Mouse (Mus musculus) gastrocnemius, postnatal 36 days (tissue): ENCODE results near the gene Ctdsp2. TPM values are rescaled to one million over a fixed set of nuclear protein-coding genes. Genes with fewer than 3 reads are reported as not detected.

ENCODE experiments used
- DNase-seq, 2 experiments: peaks; one replicate each; pipeline ENCODE4 v3.0.0; 2022
- intact Hi-C: fragments of 180-260 bp; cut with DNase I; formaldehyde crosslinking; loops from one replicate; pipeline ENCODE4 v1.15.1; 2025
- total RNA-seq, 2 experiments: library from RNA; stranded (reverse); gene quantifications; 2 replicates each; pipeline ENCODE4 v1.2.3; 2021

Ctdsp2 gene
- total RNA-seq, 2 experiments from 2014 or later: 83.2 to 103 TPM

DNA sequence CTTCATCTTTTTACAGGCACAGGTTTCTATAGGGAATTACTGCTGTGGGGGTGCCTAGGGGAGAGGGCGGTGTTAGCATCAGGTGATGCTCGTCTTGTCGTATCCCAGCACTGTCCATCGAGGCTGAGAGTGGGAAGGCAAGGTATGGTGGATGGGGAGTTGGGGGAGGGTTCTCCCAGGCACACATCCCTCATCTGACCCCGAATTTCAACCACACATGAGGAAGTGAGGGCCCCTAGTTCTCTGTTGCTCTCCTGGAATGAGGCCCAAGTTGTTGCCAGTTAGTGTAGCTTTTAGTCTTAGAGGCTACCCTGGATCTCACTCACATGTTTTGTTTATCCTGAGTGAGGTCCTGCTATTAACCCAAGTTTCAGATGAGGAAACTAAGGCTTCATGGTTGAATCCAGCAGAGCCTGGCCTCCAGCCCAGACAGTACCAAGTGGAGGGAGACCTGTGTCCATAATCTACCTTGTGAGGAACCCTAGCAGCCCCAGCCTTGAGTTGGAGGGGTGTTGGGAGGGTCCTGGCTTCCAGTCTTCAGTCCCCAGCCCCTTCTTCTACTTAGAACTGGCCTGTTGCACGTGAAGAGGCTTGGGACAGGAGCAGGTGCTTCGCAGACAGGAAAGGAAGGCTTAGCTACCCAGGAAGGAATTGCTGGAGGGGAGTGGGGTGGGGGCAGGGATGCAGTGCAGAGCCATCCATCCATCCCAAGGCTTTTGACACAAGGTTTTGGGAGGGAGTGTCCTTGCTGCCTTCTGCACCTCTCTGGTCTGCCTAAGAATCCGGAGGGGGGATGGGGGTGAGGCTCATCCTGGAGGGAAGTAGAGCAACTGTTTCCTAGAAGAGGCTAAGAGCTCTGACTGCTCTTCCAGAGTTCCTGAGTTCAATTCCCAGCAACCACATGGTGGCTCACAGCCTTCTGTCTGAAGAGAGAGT lies 8.9 kb downstream of the Ctdsp2 start:
- no peak for DNase-seq
- intact Hi-C loops: no loop called here

DNA sequence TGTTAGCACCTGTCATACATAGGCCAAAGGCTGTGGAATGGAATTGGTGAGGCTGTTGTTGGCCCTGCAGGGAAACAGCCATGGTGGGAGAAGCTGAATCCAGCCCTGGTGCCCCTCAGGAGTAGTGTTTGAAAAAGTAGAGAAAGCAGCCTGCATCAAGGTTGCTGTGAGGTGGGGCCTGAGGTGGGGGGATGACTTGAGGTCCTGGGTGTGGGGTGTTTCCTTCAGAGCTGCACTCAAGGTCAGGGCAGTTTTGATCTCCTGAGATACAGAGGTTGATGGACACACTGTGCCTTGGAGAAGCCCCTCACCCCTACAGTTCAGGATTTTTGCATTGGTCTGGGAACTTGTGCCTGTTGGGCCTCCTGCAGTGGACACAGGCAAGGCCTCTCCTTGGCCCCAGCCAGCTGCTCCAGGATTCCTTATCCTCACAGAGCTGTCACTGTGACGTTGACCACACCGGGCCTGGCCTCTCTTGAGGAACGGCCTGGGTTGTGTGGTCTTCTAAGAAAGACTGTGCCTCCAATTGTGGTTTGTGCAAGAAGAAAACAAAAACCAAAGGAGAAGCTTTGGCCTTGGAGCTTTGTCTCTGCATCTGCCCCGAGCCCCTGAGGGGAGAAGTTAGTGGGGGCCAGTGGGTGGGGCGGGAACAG lies 10.1 kb downstream of the Ctdsp2 start:
- intact Hi-C loops: no loop called here
- DNase-seq: no peak

DNA sequence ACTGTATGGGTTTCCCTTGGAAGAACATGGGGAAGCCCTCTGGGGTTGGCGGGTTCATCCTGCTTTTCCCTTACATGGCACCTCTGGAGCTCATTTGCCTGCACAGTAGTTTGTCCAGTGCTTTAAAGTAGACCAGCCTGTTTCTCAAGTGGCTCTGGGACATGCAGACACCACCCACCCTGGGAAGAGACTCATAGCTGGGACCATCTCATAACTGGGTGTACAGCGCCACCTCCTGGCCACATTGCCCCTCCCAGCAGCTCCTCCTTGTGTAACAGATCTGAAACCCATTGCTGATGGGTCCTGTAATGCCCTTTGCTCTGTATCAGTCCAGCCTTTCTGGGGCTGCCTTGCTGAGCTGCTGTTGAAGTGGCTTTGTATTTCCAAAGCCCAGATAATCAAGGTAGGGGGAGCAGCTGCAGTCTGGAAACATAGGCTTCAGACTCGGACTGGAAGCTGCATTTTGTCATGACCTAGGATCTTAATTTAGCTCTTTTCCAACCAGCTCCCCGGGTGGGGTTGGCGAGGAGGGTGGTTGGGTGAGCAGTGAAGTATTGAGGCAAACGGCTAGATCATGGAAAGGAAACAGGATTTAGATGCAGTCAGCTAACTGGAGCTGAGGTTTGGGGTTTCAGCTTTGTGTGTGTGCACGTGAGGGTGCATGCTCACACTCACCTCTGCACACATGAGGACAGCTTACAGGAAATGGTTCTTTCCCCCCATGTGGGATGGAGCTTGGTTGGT lies 12.0 kb downstream of the Ctdsp2 start:
- DNase-seq: peak; percentile 85 to 86
- intact Hi-C loops: loop anchor here (1.0 to 5.0 kb wide), 3 partner anchors 42 to 71 kb away; partner anchors contain the start of gene Tsfm

DNA sequence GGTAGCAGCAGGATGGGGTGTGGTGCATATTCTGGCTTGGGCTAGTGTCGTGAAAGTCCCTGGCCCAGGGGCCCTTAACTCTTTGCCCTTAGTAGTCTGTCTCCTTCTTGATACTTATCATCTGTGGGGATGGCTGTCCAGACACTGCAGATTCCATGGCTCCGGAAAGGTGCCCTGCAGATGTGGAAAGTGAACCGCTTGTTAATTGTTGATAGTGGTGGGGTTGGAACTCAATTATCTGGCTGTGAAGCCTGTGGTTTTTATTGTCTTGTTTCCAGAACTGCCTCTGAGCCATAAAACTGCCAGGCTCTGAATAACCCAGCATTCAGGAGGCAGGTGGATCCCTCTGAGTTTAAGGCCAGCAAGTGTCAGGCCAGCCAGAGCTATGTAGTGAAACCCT lies 13.2 kb downstream of the Ctdsp2 start:
- intact Hi-C loops: loop anchor here (2.0 to 5.0 kb wide), 2 partner anchors 41 to 63 kb away; partner anchors contain the start of gene Tsfm
- DNase-seq: no peak

DNA sequence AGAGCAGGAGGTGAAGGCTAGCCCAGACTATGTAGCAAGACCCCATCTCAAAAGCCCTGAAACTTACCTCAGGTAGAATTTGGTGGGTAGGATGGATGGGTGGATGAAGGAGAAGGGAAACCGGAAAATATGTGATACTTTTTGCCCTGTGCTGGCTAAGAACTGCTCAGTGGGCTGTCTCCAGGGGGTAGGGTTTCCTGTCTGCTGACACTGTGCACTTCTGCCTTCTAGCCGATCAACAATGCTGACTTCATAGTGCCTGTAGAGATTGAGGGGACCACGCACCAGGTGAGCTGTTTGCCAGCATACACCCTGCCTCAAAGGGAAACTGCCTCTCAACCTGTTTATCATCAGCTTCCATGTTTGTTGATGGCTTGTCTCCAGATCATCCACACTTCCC lies 15.1 kb downstream of the Ctdsp2 start:
- no peak for DNase-seq
- intact Hi-C loops: loop anchor here (5.0 kb wide), 1 partner anchor 39 kb away; the partner anchor contains the start of gene Tsfm

DNA sequence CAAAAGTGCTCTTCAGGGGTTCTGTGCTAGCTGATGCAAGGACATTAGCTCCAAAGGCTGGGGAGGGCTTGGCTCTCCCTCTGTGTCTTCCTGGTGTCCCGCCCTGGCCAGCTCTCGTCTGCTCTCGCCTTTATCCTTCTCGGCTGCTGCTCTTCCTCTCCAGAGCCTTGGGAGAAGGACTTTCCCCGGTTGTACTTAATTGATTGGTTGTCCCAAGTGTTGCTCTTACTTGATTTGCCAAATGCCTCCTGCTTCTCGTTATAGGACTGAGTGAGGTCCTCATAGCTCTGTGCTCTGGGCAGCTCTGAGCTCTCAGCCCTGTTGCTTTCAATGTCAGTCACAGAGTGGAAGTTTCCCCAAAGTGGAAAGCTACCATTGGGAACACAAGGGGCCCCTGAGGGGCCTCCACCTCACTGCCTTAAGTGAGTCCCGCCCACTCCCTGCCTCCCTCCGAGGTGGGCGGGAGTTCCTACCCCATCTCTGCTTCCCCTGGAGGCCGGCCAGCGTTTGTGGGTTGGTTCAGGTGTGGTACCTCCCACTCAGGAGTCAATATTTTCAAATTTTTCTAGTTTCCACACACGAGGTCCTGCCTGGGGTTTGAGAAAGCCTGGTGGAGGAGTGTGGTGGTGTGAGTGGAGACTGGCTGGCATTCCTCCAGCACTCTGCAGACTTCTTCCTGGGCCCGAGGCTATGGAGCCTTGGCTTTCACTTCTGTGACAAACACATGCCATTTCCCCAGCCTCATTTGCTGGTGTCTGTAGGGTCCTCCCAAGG lies 19.0 kb downstream of the Ctdsp2 start:
- intact Hi-C loops: no loop called here
- no peak for DNase-seq

DNA sequence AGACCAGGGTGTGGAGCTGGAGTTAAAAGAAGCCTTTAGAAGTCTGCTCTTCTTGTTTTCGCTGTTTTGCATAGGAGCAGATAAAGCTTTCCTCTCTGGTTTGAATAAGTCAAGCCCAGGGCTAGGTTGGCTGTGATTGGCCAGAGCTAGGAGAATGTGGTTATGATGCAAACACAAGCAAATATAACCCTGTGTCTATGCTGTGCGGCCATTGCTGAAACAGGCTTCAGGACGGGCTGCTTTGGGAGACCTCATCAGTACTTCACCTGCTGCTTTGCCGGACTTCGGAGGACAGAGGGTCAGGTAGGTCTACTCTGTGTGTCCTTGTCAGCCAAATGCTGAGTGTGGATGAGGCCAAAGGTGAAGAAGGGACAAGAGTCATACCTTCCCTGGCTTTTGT lies 22.0 kb downstream of the Ctdsp2 start, which contains the start of gene Avil:
Avil (plus strand) TSS at position 181 of the 400 bp plus-strand sequence.
- intact Hi-C loops: no loop called here
- no peak for DNase-seq

DNA sequence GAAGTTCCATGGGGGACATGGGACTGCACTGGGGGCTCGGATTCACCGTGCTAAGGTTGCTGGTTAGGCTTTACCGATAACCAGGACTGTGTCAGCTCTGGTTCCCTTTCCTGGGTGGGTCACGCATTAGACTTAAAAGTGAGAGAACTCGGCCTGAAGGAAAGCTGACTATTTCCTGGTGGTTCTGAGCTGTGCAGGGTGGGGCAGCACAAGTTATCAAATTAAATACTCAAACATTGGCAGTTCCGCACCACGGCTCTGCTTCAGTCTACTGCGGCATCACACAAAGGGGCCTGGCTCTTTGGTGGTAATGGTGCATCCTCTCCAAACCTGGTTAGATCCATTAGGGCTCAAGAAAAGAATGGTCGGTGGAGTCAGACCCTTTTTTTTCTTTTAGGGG lies 22.8 kb downstream of the Ctdsp2 start:
- no peak for DNase-seq
- intact Hi-C loops: no loop called here

DNA sequence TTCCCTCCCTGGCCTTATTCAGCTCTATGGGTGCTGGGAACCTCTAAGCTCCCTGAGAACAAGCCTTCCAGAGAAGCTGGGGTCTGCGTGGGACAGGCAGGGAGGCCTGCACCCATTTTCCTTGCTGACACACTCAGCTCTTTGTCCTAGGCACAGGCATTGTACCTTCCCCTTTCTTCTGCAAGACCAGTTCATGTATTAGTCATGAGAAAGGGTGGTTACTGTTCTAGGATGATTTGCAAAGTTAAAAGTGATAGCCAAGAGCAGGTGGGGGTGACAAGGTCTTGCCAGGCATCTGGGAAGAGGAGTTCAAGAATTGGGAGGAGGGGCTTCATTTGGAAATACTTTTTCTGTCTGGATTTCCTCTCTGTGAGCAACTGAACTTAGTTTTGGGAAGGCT lies 23.5 kb downstream of the Ctdsp2 start:
- no peak for DNase-seq

DNA sequence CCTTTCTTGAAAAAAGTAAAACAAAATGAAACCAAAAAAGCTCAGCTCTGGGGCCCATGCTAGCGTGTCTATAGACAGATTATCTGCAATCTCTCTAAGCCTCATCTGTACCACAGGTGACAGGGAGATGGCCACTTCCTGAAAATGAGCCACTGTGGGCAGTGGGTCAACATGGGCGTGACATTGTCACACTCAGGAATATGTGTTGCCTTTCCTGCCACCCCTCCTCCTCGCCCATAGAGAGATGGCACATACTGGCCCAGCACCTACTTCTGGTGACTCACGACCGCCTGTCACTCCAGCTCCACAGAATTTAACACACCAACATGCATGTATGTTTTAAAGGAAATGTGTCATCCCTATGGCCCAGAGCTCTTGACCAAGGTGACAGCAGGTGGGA lies 24.2 kb downstream of the Ctdsp2 start:
- intact Hi-C loops: no loop called here
- no peak for DNase-seq

More for the DNA sequence above, 23.5 kb downstream of the Ctdsp2 start:
- intact Hi-C loops: no loop called here

DNA sequence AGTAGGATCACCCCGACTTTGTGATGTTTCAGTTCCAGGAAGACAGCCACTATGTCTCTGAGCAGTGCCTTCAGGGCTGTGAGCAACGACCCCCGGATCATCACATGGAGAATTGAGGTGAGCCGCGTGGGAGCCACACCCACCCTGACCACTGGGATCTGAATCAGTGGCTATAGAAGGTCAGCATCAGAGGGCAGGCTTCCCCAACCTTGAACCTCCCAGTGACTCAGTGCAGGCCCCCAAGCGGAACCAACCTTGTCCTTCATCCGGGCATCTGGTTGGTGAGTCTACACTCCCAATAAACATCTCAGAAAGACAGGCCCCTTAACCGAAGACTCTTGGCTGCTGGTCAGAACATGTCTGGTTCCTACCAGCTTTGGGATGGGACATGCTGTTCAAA lies 24.8 kb downstream of the Ctdsp2 start:
- DNase-seq: no peak
- intact Hi-C loops: no loop called here

DNA sequence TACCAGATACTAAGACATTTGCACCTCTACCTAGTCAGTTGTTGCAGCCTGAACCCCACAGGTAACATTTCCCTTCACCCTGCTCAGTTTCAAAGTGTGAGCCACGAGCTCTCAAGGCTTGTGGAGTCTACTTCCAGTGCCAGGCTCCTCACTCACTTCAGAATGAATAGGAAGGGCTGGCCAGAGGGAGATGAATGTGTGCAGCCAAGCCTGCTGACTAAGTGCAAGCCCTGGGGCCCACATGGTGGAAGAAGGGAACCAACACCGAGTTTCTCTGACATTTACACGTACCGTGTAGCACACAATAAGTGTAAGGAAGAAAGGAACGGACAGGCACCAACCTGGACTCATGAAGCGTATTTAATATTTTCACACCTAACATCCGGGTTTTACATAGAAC lies 25.3 kb downstream of the Ctdsp2 start:
- DNase-seq: no peak
- intact Hi-C loops: no loop called here

DNA sequence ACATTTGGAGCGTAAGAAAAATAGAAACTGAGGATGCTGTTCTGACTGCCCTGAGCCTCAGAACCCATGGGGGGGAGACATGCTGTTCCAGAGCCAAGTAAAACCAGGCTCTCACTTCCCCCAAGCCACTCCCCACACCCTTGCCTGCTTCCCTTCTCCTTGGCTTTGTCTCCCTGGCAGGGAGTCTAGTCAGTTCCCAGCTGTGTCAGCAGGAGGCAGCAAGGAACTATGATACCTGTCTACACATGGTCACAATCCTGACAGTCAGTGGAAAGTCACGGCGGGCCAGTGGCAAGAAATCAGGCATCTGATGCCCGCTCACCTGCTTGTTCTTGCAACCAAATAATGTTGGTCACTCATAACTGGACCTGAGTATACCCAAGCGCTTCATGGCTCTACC lies 38.0 kb downstream of the Ctdsp2 start:
- DNase-seq: peak in 1 of 2 experiments; percentile 24
- intact Hi-C loops: no loop called here

DNA sequence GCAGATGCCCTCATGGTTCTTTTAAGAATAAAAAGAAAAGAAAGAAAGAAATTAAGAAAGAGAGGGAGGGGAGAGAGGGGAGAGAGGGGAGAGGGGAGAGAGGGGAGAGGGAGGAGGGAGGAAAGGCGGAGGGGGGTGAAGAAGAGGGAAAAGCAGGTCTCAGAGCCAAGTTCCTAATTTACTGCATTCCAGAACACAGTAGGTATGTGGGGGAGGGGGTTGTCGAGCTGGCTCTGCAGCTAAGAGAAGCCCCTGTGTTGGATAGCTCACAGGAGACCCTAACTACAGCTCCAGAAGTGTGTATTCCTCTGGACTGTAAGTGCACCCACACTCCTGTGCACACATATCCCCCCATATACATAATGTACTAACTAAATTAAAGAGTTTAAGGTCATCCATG lies 38.6 kb downstream of the Ctdsp2 start:
- intact Hi-C loops: no loop called here
- DNase-seq: no peak

DNA sequence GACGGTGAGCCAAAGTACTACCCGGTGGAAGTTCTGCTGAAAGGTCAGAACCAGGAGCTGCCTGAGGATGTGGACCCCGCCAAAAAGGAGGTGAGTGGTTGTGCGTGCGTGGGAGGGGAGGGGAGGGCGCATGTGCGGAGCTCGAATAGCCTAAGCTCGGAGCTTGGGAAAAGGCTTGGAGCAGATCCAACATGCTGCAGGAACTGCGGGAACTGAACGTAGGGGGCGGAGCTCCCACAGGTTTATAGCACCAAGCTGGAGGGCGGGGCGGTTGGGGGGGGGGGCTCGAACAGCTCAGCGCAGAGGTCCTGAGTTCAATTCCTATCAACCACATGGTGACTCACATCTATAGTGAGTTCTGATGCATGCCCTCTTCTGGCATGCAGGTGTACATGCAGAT lies 39.9 kb downstream of the Ctdsp2 start:
- no peak for DNase-seq

DNA sequence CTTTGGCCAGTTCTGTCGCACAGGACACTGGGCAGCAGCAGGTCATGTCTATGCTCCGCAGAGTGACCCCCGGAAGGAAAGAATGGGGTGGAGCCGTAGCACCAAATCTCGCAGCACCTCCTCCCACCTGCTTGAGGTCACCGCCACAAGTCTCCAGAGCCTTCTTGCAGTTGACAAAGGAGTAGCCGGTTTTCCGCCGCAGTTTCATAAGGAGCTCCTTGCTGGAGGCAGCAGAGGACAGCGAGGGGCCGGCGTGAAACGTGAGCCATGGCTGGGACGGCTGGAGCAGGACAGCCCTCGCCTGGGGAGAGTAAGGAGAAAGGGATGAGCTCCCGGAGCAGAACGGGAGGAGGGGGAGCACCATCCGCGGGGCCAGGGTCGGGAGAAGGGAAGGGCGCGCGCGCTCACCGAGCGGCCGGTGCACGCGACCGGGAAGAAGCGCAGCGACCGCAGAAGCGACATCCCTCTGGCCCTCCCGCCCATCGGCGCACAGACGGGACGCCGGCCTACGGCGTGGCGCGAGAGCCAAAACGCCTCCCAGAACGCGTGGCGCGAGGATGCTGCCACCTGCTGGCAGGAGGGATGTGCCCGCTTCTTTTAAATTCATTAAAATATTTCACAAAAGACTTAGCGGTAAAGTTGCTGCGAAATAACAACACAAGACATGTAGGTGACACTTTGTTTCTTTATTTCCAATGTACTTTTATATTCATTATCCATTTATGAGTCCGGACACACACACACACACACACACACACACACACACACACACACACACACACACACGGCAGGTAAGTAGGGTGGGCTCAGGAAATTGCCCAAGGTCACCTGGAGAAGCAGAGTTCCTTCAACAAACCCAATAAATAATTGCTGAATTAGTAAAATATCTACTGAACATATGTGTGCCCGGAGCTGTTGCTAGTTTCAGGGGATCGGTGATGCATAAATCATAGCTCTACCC lies 52.1 kb downstream of the Ctdsp2 start, which contains the start of gene Tsfm:
Tsfm (minus strand) TSS at position 505 of the 961 bp plus-strand sequence.
- intact Hi-C loops: loop anchor here (1.0 to 5.0 kb wide), 2 partner anchors 38 to 111 kb away; no protein-coding TSS in a partner anchor
- DNase-seq: peak; percentile 88 to 92

More for the DNA sequence above, 39.9 kb downstream of the Ctdsp2 start:
- intact Hi-C loops: no loop called here

DNA sequence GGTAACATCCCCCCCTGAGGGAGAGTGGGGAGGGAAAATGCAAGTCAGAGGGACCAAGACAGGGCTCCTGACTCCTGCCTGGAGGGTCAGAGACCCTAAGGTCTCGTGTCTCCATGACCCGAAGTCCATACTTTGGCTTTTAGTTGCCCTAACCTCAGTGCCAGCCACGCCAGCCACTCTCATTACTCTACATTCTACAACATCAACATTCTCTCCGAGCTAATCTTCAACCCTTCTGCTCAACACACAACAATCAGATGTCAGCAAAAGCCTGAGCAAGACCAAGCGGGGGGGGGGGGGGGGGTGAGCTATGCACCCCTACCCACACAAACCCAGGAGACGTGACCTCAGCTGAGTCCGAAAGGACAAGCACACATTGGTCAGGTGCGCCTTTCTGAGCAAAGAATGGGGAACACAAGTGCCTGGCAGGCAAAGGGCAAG lies 54.8 kb downstream of the Ctdsp2 start:
- no peak for DNase-seq
- intact Hi-C loops: loop anchor here (5.0 kb wide), 1 partner anchor 41 kb away; no protein-coding TSS in a partner anchor

DNA sequence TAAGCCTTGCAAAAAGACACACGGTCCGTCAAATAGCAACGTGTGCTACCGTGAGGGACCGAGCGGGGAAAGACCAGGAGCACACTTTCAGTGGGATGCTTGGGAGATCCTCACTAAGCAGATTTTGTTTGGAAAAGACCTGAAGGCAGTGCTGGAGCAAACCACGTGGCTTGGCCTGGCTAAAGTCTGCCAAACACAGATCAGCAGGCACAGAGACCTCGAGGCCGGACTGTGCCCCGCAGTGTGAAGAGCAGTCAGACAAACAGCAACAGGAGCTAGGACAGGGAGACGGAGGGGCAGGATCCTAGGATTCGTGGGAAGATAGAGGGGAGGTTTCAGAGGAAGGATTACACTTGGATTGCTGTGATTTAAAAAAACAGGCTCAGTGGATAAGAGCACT lies 57.8 kb downstream of the Ctdsp2 start:
- intact Hi-C loops: no loop called here
- no peak for DNase-seq

DNA sequence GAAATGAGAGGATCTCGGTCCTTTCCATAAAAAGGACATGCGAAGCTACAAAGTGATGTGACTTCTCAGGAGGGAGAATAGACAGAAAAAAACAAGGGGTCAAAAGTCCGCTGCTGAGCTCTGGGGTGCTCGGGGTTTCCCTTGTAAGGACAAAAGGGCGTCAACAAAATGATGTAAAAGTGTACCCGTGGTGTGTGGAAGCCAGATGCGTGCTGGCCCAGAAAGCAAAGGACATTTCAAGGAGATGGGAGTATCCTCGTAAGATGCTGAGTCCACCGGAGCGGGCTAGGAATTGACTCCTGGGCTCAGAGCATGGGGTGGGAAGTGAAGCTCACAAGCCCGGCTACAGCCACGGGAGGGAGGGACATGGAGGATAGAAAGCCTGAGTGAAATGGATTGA lies 59.1 kb downstream of the Ctdsp2 start:
- intact Hi-C loops: no loop called here
- no peak for DNase-seq
